In genomic region chr5:43235186-43235785, GRCm38 (mm10) we compare ENCODE assay signal across 8 mouse cellular contexts. TPM values are rescaled to one million over a fixed set of nuclear protein-coding genes. Genes with fewer than 3 reads are reported as not detected.
DNase-seq lines count a peak whose midpoint lies in the region; ATAC-seq and TF ChIP-seq lines count a peak whose summit lies in the region.

No protein-coding gene starts in this region.

- no peak for TF ChIP-seq POLR2A in spleen, adult 2 months (IDR thresholded peaks at IDR 0.05; ENCODE audit: low read depth, low read length)

- peak overlapping the region; percentile 91 for H3K9ac ChIP-seq in intestine, embryonic 15.5 days
- peak overlapping the region; percentile 77 for H3K9ac ChIP-seq in limb, embryonic 15.5 days
- H3K9ac ChIP-seq in midbrain, embryonic 14.5 days (replicated peaks; ENCODE audit: low read length) = peak overlapping the region; percentile 99

- peaks cover 2% of the 10 kb centered on the region for H3K36me3 ChIP-seq in spleen, adult 2 months (ENCODE audit: control insufficient read depth, insufficient read depth, low read length)
- H3K36me3 ChIP-seq in intestine, embryonic 15.5 days = no peaks in the 10 kb centered on the region
- H3K36me3 ChIP-seq in limb, embryonic 15.5 days = no peaks in the 10 kb centered on the region
- peaks cover 5% of the 10 kb centered on the region; the same call in 1 of the 2 replicates for H3K36me3 ChIP-seq in midbrain, embryonic 14.5 days (ENCODE audit: control insufficient read depth, insufficient read depth, low read length)

- H3K4me1 ChIP-seq in spleen, adult 2 months (ENCODE audit: control insufficient read depth, insufficient read depth, insufficient read length) = no peaks in the 10 kb centered on the region; the same call in 1 of the 2 replicates
- H3K4me1 ChIP-seq in brown adipose tissue, adult 24 weeks (ENCODE audit: control insufficient read depth, insufficient read depth, insufficient read length, low read length) = no peaks in the 10 kb centered on the region
- no peaks in the 10 kb centered on the region for H3K4me1 ChIP-seq in intestine, embryonic 15.5 days (replicated peaks)
- peaks cover 9% of the 10 kb centered on the region for H3K4me1 ChIP-seq in limb, embryonic 15.5 days
- peaks cover 19% of the 10 kb centered on the region; the same call in 1 of the 2 replicates for H3K4me1 ChIP-seq in midbrain, embryonic 14.5 days (ENCODE audit: control insufficient read depth, insufficient read depth, low read length)

- DNase-seq in spleen, adult 2 months (ENCODE audit: low read depth in 1 of 2, low spot score in 2 of 2) = peak in 1 of 2 experiments; percentile 37
- DNase-seq in spleen, adult 12 weeks (ENCODE audit: low spot score) = no peak
- peak; percentile 46 to 48 for DNase-seq in frontal cortex, postnatal 36 days (ENCODE audit: low spot score in 2 of 2)
- peak; percentile 71 for DNase-seq in midbrain, embryonic 14.5 days
- DNase-seq in urinary bladder, postnatal 36 days (ENCODE audit: low spot score in 2 of 2) = peak; percentile 34 to 35

- no peaks in the 10 kb centered on the region for H3K27me3 ChIP-seq in spleen, adult 2 months (ENCODE audit: control insufficient read depth, insufficient read depth, low read length)
- no peaks in the 10 kb centered on the region for H3K27me3 ChIP-seq in intestine, embryonic 15.5 days (replicated peaks)
- no peaks in the 10 kb centered on the region for H3K27me3 ChIP-seq in limb, embryonic 15.5 days
- H3K27me3 ChIP-seq in midbrain, embryonic 14.5 days (ENCODE audit: control insufficient read depth, insufficient read depth, low read length) = no peaks in the 10 kb centered on the region

- no peaks in the 10 kb centered on the region for H3K9me3 ChIP-seq in intestine, embryonic 15.5 days
- no peaks in the 10 kb centered on the region for H3K9me3 ChIP-seq in limb, embryonic 15.5 days
- H3K9me3 ChIP-seq in midbrain, embryonic 14.5 days (ENCODE audit: control insufficient read depth, low read length) = no peaks in the 10 kb centered on the region

- WGBS in spleen, adult 2 months = 3% methylated on average over 27 of the region's 27 CpGs
- 2% methylated on average over 27 of the region's 27 CpGs for WGBS in intestine, embryonic 15.5 days
- under 1% methylated on average over 27 of the region's 27 CpGs for WGBS in limb, embryonic 15.5 days
- WGBS in midbrain, embryonic 14.5 days = 2% methylated on average over 27 of the region's 27 CpGs

- peak overlapping the region; percentile 93 for H3K4me2 ChIP-seq in intestine, embryonic 15.5 days (replicated peaks)
- H3K4me2 ChIP-seq in limb, embryonic 15.5 days = peak overlapping the region; percentile 97
- peak overlapping the region; percentile 85 for H3K4me2 ChIP-seq in midbrain, embryonic 14.5 days (ENCODE audit: low read length)

- H3K27ac ChIP-seq in spleen, adult 2 months (ENCODE audit: insufficient read depth, low read length) = peak overlapping the region; percentile 99
- peak overlapping the region; percentile 22 for H3K27ac ChIP-seq in brown adipose tissue, adult 24 weeks (replicated peaks; ENCODE audit: low read depth, low read length)
- H3K27ac ChIP-seq in intestine, embryonic 15.5 days = peak overlapping the region; percentile 98
- peak overlapping the region; percentile 97 for H3K27ac ChIP-seq in limb, embryonic 15.5 days
- H3K27ac ChIP-seq in midbrain, embryonic 14.5 days (replicated peaks; ENCODE audit: low read depth, low read length) = peak overlapping the region; percentile 100

- peak; percentile 9 for ATAC-seq in intestine, embryonic 15.5 days
- ATAC-seq in limb, embryonic 15.5 days (ENCODE audit: insufficient number of reproducible peaks, low FRiP score, low TSS enrichment, low read depth) = no peak
- ATAC-seq in midbrain, embryonic 14.5 days (ENCODE audit: low FRiP score, low TSS enrichment) = no peak

- H3K4me3 ChIP-seq in spleen, adult 2 months (ENCODE audit: extremely low read depth, insufficient read depth, insufficient read length) = peak overlapping the region; percentile 90
- peak overlapping the region; percentile 77 for H3K4me3 ChIP-seq in brown adipose tissue, adult 24 weeks (ENCODE audit: insufficient read depth, low read depth, low read length)
- H3K4me3 ChIP-seq in intestine, embryonic 15.5 days (replicated peaks) = peak overlapping the region; percentile 74
- H3K4me3 ChIP-seq in limb, embryonic 15.5 days = peak overlapping the region; percentile 89
- peak overlapping the region; percentile 98 for H3K4me3 ChIP-seq in midbrain, embryonic 14.5 days (replicated peaks; ENCODE audit: low read depth, low read length)

- TF ChIP-seq CTCF in spleen, adult 2 months (IDR thresholded peaks at IDR 0.05; ENCODE audit: extremely low read depth, insufficient read depth, insufficient read length, insufficient replicate concordance) = no peak

RNA-seq across cellular contexts. Expression of gene Cpeb2, which starts 2.3 kb away (rescaled TPM):
- 4.7 and 6.5 TPM in 2 replicates for polyA plus RNA-seq in spleen, adult 2 months (2012; rRNA removed)
- 6.6 and 7.6 TPM in 2 replicates for polyA plus RNA-seq in brown adipose tissue, adult 24 weeks (2012; ENCODE audit: insufficient read depth, insufficient read length, missing spikeins)
- 2.3 and 2.4 TPM in 2 replicates for polyA plus RNA-seq in intestine, embryonic 15.5 days (2015; fragmentation: Nextera tagmentation; extraction: Ambion mirVana)
- 6.0 and 6.3 TPM in 2 replicates for polyA plus RNA-seq in limb, embryonic 15.5 days (2015; fragmentation: Nextera tagmentation; extraction: Ambion mirVana)
- polyA plus RNA-seq in midbrain, embryonic 14.5 days (2014; fragmentation: Nextera tagmentation; extraction: Ambion mirVana) = 20.6 and 23.1 TPM in 2 replicates

Comparison
In these comparisons a context has a peak if more than half of its experiments do, and no peak if none do; other contexts are left out.
1. H3K27ac ChIP-seq: peak in every context shown above with its lines; median percentile 100 in midbrain, embryonic 14.5 days; 99 in spleen, adult 2 months; 98 in intestine, embryonic 15.5 days; 97 in limb, embryonic 15.5 days; 22 in brown adipose tissue, adult 24 weeks.